Mouse (Mus musculus): ENCODE data around the gene Csf3. TPM values are rescaled to one million over a fixed set of nuclear protein-coding genes. Genes with fewer than 3 reads are reported as not detected.

Gene Csf3
- polyA plus RNA-seq, 1 experiment from 2014 or later, result 0.11 TPM

GRCm38 (mm10) chr11:98749716-98750115, 48.7 kb downstream of the Csf3 start:
- 16% methylated on average over 5 of the region's 5 CpGs for WGBS
- Histone ChIP-seq H3K36me3 (ENCODE audit: control insufficient read depth, insufficient read depth, low read length) (0 out of 2 replicates have a peak, but pooled peaks cover under 1% of the 10 kb centered on the region), H3K9ac (ENCODE audit: low read length) (no peak overlapping the region; the same call in 1 of the 2 replicates), H3K4me3 (ENCODE audit: low read depth, low read length) (no peak overlapping the region), H3K27ac (replicated peaks) (peak overlapping the region; percentile 90), H3K27me3 (ENCODE audit: control insufficient read depth, insufficient read depth, low read length) (no peaks in the 10 kb centered on the region), H3K9me3 (ENCODE audit: control insufficient read depth, low read length) (no peaks in the 10 kb centered on the region), H3K4me1 (replicated peaks; ENCODE audit: control insufficient read depth, insufficient read depth) (peaks cover 60% of the 10 kb centered on the region), H3K4me2 (replicated peaks; ENCODE audit: low read depth) (peak overlapping the region; percentile 34)
- peak; percentile 83 for DNase-seq (ENCODE audit: low spot score)
- no peak for TF ChIP-seq CTCF (IDR thresholded peaks at IDR 0.05; ENCODE audit: low read depth)
- TF ChIP-seq EP300 (optimal IDR thresholded peaks at IDR 0.05), result no peak
- no peak for ATAC-seq (ENCODE audit: low FRiP score, low TSS enrichment)

DNA sequence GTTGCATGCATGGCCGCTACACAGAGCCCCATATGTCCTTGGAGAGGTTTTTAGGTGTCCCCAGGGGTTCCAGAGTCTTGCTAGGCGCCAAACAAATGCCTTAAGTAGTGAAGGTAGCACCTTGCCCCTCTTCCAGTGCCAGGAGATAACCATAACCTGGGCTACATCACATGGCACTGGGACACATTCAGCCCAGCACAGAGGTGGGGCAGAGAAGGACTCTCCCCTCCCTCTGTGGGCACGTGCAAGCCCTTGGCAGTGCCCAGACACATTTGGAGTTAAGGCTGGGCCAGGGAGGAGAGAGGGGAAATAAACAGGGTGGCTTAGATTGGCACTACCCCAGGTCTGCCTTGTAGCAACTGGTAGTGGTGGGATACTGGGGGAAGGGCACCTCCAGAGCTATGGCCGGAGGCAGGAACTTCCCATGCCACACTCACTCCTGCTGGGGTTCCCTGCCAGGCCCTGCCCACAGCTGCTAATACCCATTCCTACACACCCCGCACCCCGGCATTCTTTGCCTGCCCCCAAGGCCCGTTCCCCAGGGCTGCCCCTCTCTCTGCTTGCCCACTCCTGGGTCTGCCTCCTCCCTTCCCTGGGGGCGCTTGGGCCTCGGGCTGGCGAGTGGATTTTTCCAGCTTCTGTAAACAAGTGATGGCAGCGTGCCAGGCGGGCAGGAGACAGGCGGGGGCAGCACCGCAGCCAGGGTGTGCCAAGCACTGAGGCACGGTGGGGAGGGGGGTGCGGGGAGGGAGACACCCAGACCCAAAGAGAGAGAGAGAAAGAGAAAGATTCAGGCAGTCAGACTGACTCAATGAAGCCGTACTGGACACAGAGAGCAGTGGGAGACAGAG, 49.5 kb downstream of the Csf3 start:
- Histone ChIP-seq H3K27me3 (ENCODE audit: control insufficient read depth, insufficient read depth, low read length) (no peaks in the 10 kb centered on the region), H3K4me3 (ENCODE audit: low read depth, low read length) (no peak overlapping the region), H3K4me2 (replicated peaks; ENCODE audit: low read depth) (peak overlapping the region; percentile 34), H3K36me3 (ENCODE audit: control insufficient read depth, insufficient read depth, low read length) (0 out of 2 replicates have a peak, but pooled peaks cover 2% of the 10 kb centered on the region), H3K4me1 (replicated peaks; ENCODE audit: control insufficient read depth, insufficient read depth) (peaks cover 56% of the 10 kb centered on the region), H3K9me3 (ENCODE audit: control insufficient read depth, low read length) (no peaks in the 10 kb centered on the region), H3K27ac (replicated peaks) (peak overlapping the region; percentile 90), H3K9ac (ENCODE audit: low read length) (peak overlapping the region; percentile 32)
- ATAC-seq (ENCODE audit: low FRiP score, low TSS enrichment) (peak; percentile 22), DNase-seq (ENCODE audit: low spot score) (peak; percentile 92)
- TF ChIP-seq EP300 (optimal IDR thresholded peaks at IDR 0.05) (no peak), CTCF (IDR thresholded peaks at IDR 0.05; ENCODE audit: low read depth) (peak; percentile 31; the same call in 1 of the 2 replicates)
- WGBS, result 20% methylated on average over 14 of the region's 17 CpGs

DNA sequence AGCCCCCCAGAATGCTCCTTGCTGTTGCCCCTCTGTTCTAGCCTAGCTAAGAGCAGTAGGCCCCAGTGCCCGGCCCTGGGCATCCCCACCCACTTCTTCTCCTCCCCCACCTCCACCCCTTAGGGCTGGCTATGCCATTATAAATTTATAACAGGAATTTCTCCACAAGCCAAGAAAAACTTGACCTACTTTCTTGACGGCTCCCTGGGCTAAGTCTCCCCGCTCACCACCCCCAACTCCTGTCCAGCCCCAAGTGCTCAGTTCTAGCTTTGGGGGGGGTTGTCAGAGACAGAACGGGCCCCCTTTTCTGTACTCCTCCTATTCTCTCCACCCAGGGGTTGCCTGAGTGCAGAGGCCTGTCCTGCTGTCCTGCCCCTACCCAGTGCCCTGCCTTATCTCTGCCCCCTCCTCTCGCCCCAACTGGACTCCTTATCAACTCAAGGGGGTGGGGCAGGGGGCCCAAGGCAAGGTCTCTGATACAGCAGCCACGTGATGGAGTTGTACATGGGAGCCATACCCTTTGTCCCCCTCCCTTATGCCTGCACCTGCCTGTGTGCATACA, 50.2 kb downstream of the Csf3 start:
- 0 out of 2 replicates have a peak, but pooled peaks cover 2% of the 10 kb centered on the region for H3K36me3 ChIP-seq (ENCODE audit: control insufficient read depth, insufficient read depth, low read length)
- peak overlapping the region; percentile 34 for H3K4me2 ChIP-seq (replicated peaks; ENCODE audit: low read depth)
- H3K27ac ChIP-seq (replicated peaks), result peak overlapping the region; percentile 90
- H3K4me1 ChIP-seq (replicated peaks; ENCODE audit: control insufficient read depth, insufficient read depth), result peaks cover 50% of the 10 kb centered on the region
- H3K9ac ChIP-seq (ENCODE audit: low read length), result peak overlapping the region; percentile 32
- TF ChIP-seq CTCF (IDR thresholded peaks at IDR 0.05; ENCODE audit: low read depth) (no peak), EP300 (optimal IDR thresholded peaks at IDR 0.05) (no peak)
- WGBS, result 15% methylated on average over 6 of the region's 6 CpGs
- no peaks in the 10 kb centered on the region for H3K27me3 ChIP-seq (ENCODE audit: control insufficient read depth, insufficient read depth, low read length)
- no peak overlapping the region for H3K4me3 ChIP-seq (ENCODE audit: low read depth, low read length)
- no peaks in the 10 kb centered on the region for H3K9me3 ChIP-seq (ENCODE audit: control insufficient read depth, low read length)
- DNase-seq (ENCODE audit: low spot score) (peak; percentile 83), ATAC-seq (ENCODE audit: low FRiP score, low TSS enrichment) (peak; percentile 16)

GRCm38 (mm10) chr11:98752562-98753140, 51.6 kb downstream of the Csf3 start:
- Histone ChIP-seq H3K4me2 (replicated peaks; ENCODE audit: low read depth) (no peak overlapping the region), H3K27me3 (ENCODE audit: control insufficient read depth, insufficient read depth, low read length) (no peaks in the 10 kb centered on the region), H3K27ac (replicated peaks) (peak overlapping the region; percentile 90), H3K36me3 (ENCODE audit: control insufficient read depth, insufficient read depth, low read length) (peaks cover 8% of the 10 kb centered on the region; the same call in 1 of the 2 replicates), H3K4me3 (ENCODE audit: low read depth, low read length) (no peak overlapping the region), H3K9ac (ENCODE audit: low read length) (no peak overlapping the region), H3K4me1 (replicated peaks; ENCODE audit: control insufficient read depth, insufficient read depth) (peaks cover 42% of the 10 kb centered on the region), H3K9me3 (ENCODE audit: control insufficient read depth, low read length) (no peaks in the 10 kb centered on the region)
- TF ChIP-seq EP300 (optimal IDR thresholded peaks at IDR 0.05) (no peak), CTCF (IDR thresholded peaks at IDR 0.05; ENCODE audit: low read depth) (no peak)
- peak; percentile 14 for DNase-seq (ENCODE audit: low spot score)
- WGBS, result 67% methylated on average over 10 of the region's 10 CpGs
- no peak for ATAC-seq (ENCODE audit: low FRiP score, low TSS enrichment)

Other genes with a start within 250 kb of the Csf3 start
- 0.15 and 0.19 TPM in 2 replicates for gene Ikzf3, start 155.2 kb upstream of the Csf3 start, polyA plus RNA-seq (2015; fragmentation: Nextera tagmentation; extraction: Ambion mirVana)
- 0.10 and 0.16 TPM in 2 replicates for gene Zpbp2, start 150.2 kb upstream of the Csf3 start, polyA plus RNA-seq (2015; fragmentation: Nextera tagmentation; extraction: Ambion mirVana)
- 31.1 TPM in 2 replicates for gene Ormdl3, start 113.9 kb upstream of the Csf3 start, polyA plus RNA-seq (2015; fragmentation: Nextera tagmentation; extraction: Ambion mirVana)
- gene Lrrc3c, start 103.0 kb upstream of the Csf3 start, polyA plus RNA-seq (2015; fragmentation: Nextera tagmentation; extraction: Ambion mirVana), result not detected in 2 replicates
- gene Gm12355, start 75.6 kb upstream of the Csf3 start, polyA plus RNA-seq (2015; fragmentation: Nextera tagmentation; extraction: Ambion mirVana), result 0.81 and 0.82 TPM in 2 replicates
- not detected in 2 replicates for gene Gsdma3, start 74.9 kb upstream of the Csf3 start, polyA plus RNA-seq (2015; fragmentation: Nextera tagmentation; extraction: Ambion mirVana)
- 81.0 and 91.9 TPM in 2 replicates for gene Gsdma2, start 54.5 kb upstream of the Csf3 start, polyA plus RNA-seq (2015; fragmentation: Nextera tagmentation; extraction: Ambion mirVana)
- gene Gsdma, start 36.9 kb upstream of the Csf3 start, polyA plus RNA-seq (2015; fragmentation: Nextera tagmentation; extraction: Ambion mirVana), result 79.6 and 83.7 TPM in 2 replicates
- gene Psmd3, start 18.7 kb upstream of the Csf3 start, polyA plus RNA-seq (2015; fragmentation: Nextera tagmentation; extraction: Ambion mirVana), result 120 and 122 TPM in 2 replicates
- gene Med24, start 28.2 kb downstream of the Csf3 start, polyA plus RNA-seq (2015; fragmentation: Nextera tagmentation; extraction: Ambion mirVana), result 16.5 and 18.7 TPM in 2 replicates
- gene Thra, start 39.4 kb downstream of the Csf3 start, polyA plus RNA-seq (2015; fragmentation: Nextera tagmentation; extraction: Ambion mirVana), result 24.0 and 24.5 TPM in 2 replicates
- gene Nr1d1, start 74.1 kb downstream of the Csf3 start, polyA plus RNA-seq (2015; fragmentation: Nextera tagmentation; extraction: Ambion mirVana), result 7.5 and 7.9 TPM in 2 replicates
- gene Msl1, start 94.3 kb downstream of the Csf3 start, polyA plus RNA-seq (2015; fragmentation: Nextera tagmentation; extraction: Ambion mirVana), result 11.3 and 13.8 TPM in 2 replicates
- 12.4 and 14.8 TPM in 2 replicates for gene Casc3, start 103.6 kb downstream of the Csf3 start, polyA plus RNA-seq (2015; fragmentation: Nextera tagmentation; extraction: Ambion mirVana)
- gene Rapgefl1, start 135.5 kb downstream of the Csf3 start, polyA plus RNA-seq (2015; fragmentation: Nextera tagmentation; extraction: Ambion mirVana), result 6.9 and 7.7 TPM in 2 replicates
- gene Wipf2, start 162.4 kb downstream of the Csf3 start, polyA plus RNA-seq (2015; fragmentation: Nextera tagmentation; extraction: Ambion mirVana), result 4.9 and 5.3 TPM in 2 replicates
- gene Cdc6, start 206.5 kb downstream of the Csf3 start, polyA plus RNA-seq (2015; fragmentation: Nextera tagmentation; extraction: Ambion mirVana), result 6.6 and 7.0 TPM in 2 replicates
- gene Rara, start 226.6 kb downstream of the Csf3 start, polyA plus RNA-seq (2015; fragmentation: Nextera tagmentation; extraction: Ambion mirVana), result 20.1 and 25.9 TPM in 2 replicates

All from stomach, postnatal 0 days (tissue).